Mouse (Mus musculus): ENCODE results near the gene Mcmbp.
"Not testable (repeated sequence)": the region's sequence is repeated elsewhere in the genome, so short reads cannot be mapped to it uniquely, and the experiment has no call there.

GRCm38 (mm10) chr7:128699959-128700358 lies 40.3 kb downstream of the Mcmbp start:
- not testable (repeated sequence) for TF ChIP-seq CTCF (IDR thresholded peaks at IDR 0.05; ENCODE audit: control insufficient read depth, insufficient read depth, insufficient read length); MYOD1 (IDR thresholded peaks at IDR 0.05; ENCODE audit: control insufficient read depth, insufficient read length, low read depth); MYOG (IDR thresholded peaks at IDR 0.05; ENCODE audit: control insufficient read depth, extremely low read depth, insufficient read length); USF1 (IDR thresholded peaks at IDR 0.05; ENCODE audit: low read depth); FOSL1 (IDR thresholded peaks at IDR 0.05; ENCODE audit: insufficient read depth, low read length, poor library complexity, severe bottlenecking); MAX (IDR thresholded peaks at IDR 0.05)

Data from C2C12 (cell line).